16 mouse cellular contexts compared by ENCODE assay signal in the genomic region with DNA sequence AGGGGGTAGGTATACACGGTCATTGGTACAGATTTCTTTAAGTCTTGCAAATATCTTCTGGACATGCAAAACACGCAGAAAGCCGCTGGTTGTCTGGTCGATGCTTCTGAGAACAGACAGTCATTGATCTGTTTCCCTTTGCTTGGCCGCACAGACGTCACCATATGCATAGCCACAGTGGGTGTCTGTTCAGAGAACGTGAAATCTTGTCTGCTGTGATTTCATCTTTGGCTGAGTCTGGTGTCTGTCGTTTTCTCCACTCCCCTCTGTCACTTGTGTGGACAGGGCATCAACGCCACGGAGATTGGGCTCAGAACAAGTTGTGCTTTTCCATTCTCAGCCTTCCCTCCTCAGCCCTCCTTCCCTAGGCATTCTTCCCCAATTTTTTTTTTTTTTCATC.
DNase-seq lines count a peak whose midpoint lies in the region; ATAC-seq and TF ChIP-seq lines count a peak whose summit lies in the region.
"Had no signal": no experiment of that assay in that cellular context is flagged by ENCODE, and none has a peak within 500 bp of the region (broad histone marks: within the 10 kb centered on the region; RNA-seq: fewer than 3 reads in every experiment).

No protein-coding gene starts in this region.

- H3K36me3 ChIP-seq in hindbrain, embryonic 13.5 days, result no peaks in the 10 kb centered on the region
- H3K36me3 ChIP-seq in intestine, postnatal 0 days (ENCODE audit: control insufficient read depth, insufficient read depth), result no peaks in the 10 kb centered on the region
- H3K36me3 ChIP-seq: embryonic facial prominence, embryonic 13.5 days; G1E; heart, embryonic 13.5 days had no signal

- no peaks in the 10 kb centered on the region for H3K27me3 ChIP-seq in hindbrain, embryonic 13.5 days
- no peaks in the 10 kb centered on the region for H3K27me3 ChIP-seq in intestine, postnatal 0 days (replicated peaks; ENCODE audit: control insufficient read depth, insufficient read depth, low read length)
- H3K27me3 ChIP-seq: embryonic facial prominence, embryonic 13.5 days; heart, embryonic 13.5 days had no signal

- no peak for TF ChIP-seq CTCF in layer of hippocampus, adult 2 months (conservative IDR thresholded peaks at IDR 0.05)
- TF ChIP-seq CTCF in brain, embryonic 14.5 days (IDR thresholded peaks at IDR 0.05; ENCODE audit: borderline replicate concordance, extremely low read depth, insufficient read depth, insufficient read length), result no peak
- no peak for TF ChIP-seq CTCF in intestine, postnatal 0 days (IDR thresholded peaks at IDR 0.05; ENCODE audit: low read depth)

- no peak for TF ChIP-seq POLR2A in brain, embryonic 14.5 days (IDR thresholded peaks at IDR 0.05; ENCODE audit: borderline replicate concordance, extremely low read depth, insufficient read depth, insufficient read length, poor library complexity, severe bottlenecking)

- H3K9me3 ChIP-seq in hindbrain, embryonic 13.5 days, result no peaks in the 10 kb centered on the region
- H3K9me3 ChIP-seq in intestine, postnatal 0 days (ENCODE audit: control insufficient read depth), result no peaks in the 10 kb centered on the region
- H3K9me3 ChIP-seq: embryonic facial prominence, embryonic 13.5 days; G1E; heart, embryonic 13.5 days had no signal

- H3K4me2 ChIP-seq in hindbrain, embryonic 13.5 days, result no peak overlapping the region
- H3K4me2 ChIP-seq in intestine, postnatal 0 days (replicated peaks; ENCODE audit: low read depth), result no peak overlapping the region
- H3K4me2 ChIP-seq: embryonic facial prominence, embryonic 13.5 days; heart, embryonic 13.5 days had no signal

- no peak overlapping the region for H3K9ac ChIP-seq in hindbrain, embryonic 13.5 days
- no peak overlapping the region for H3K9ac ChIP-seq in intestine, postnatal 0 days (ENCODE audit: low read depth, low read length)
- H3K9ac ChIP-seq: embryonic facial prominence, embryonic 13.5 days; heart, embryonic 13.5 days had no signal

- no peak overlapping the region for H3K4me3 ChIP-seq in layer of hippocampus, adult 2 months
- H3K4me3 ChIP-seq in hindbrain, embryonic 13.5 days, result no peak overlapping the region
- no peak overlapping the region for H3K4me3 ChIP-seq in intestine, postnatal 0 days (ENCODE audit: low read depth, low read length)
- H3K4me3 ChIP-seq: embryonic facial prominence, embryonic 13.5 days; heart, embryonic 13.5 days had no signal

- peak; percentile 60; the same call in 1 of the 2 replicates for ATAC-seq in hindbrain, embryonic 13.5 days (ENCODE audit: low FRiP score)
- no peak for ATAC-seq in intestine, postnatal 0 days

- H3K27ac ChIP-seq in layer of hippocampus, adult 2 months, result no peak overlapping the region
- no peak overlapping the region; the same call in 1 of the 2 replicates for H3K27ac ChIP-seq in hindbrain, embryonic 13.5 days
- no peak overlapping the region for H3K27ac ChIP-seq in intestine, postnatal 0 days (ENCODE audit: low read depth, low read length)
- H3K27ac ChIP-seq: embryonic facial prominence, embryonic 13.5 days; heart, embryonic 13.5 days had no signal

- peaks cover 19% of the 10 kb centered on the region for H3K4me1 ChIP-seq in hindbrain, embryonic 13.5 days (replicated peaks)
- no peaks in the 10 kb centered on the region for H3K4me1 ChIP-seq in intestine, postnatal 0 days (replicated peaks; ENCODE audit: control insufficient read depth, insufficient read depth, low read length)
- H3K4me1 ChIP-seq: heart, embryonic 13.5 days had no signal

- 34% methylated on average over 10 of the region's 10 CpGs for WGBS in hindbrain, embryonic 13.5 days
- 85% methylated on average over 10 of the region's 10 CpGs for WGBS in intestine, postnatal 0 days

- intact Hi-C loops in heart, postnatal 36 days (cut with DNase I), result loop anchor here (5.0 kb wide), 1 partner anchor 1806 kb away; no protein-coding TSS in a partner anchor

- DNase-seq in layer of hippocampus, postnatal 14 days (ENCODE audit: low spot score in 2 of 2), result peak; percentile 8 to 13
- no peak for DNase-seq in layer of hippocampus, adult 2 months (ENCODE audit: low spot score in 2 of 2)
- DNase-seq in brain, embryonic 14.5 days (ENCODE audit: low read depth), result peak; percentile 49
- DNase-seq in cerebellum, postnatal 14 days, result peak; percentile 9 to 52
- DNase-seq in heart, postnatal 36 days, result no peak
- no peak for DNase-seq in adrenal gland, adult 18-20 months (ENCODE audit: low spot score in 2 of 2)
- DNase-seq: adrenal gland, postnatal 14 days; kidney, postnatal 14 days; lung, postnatal 4 days; right cerebral cortex, postnatal 25 days; thymus, adult 2 months had no signal

Comparison
In these comparisons a context has a peak if more than half of its experiments do, and no peak if none do; other contexts are left out.
1. DNase-seq: peak in layer of hippocampus, postnatal 14 days (2 of 2), brain, embryonic 14.5 days (single experiment) and cerebellum, postnatal 14 days (2 of 2); none in layer of hippocampus, adult 2 months (0 of 2), heart, postnatal 36 days (0 of 2) and adrenal gland, adult 18-20 months (0 of 2).